Mouse (Mus musculus): ENCODE measurements around the gene Camsap2. TPM values are rescaled to one million over a fixed set of nuclear protein-coding genes. Genes with fewer than 3 reads are reported as not detected.

Camsap2 gene
- polyA plus RNA-seq, 1 experiment: 2.4 TPM

- no peak overlapping the region for H3K27ac ChIP-seq (ENCODE audit: insufficient read depth, low read depth, low read length)
- peaks cover 11% of the 10 kb centered on the region for H3K27me3 ChIP-seq (ENCODE audit: control insufficient read depth, insufficient read depth, low read length)
- 18% methylated on average over 2 of the region's 2 CpGs for WGBS
- no peaks in the 10 kb centered on the region for H3K36me3 ChIP-seq (ENCODE audit: control insufficient read depth, insufficient read depth, low read length)
- no peaks in the 10 kb centered on the region for H3K4me1 ChIP-seq (ENCODE audit: control insufficient read depth, insufficient read depth, insufficient read length, low read length)
- no peak overlapping the region for H3K4me3 ChIP-seq (ENCODE audit: low read depth, low read length)
- TF ChIP-seq CTCF (IDR thresholded peaks at IDR 0.05; ENCODE audit: extremely low read depth, insufficient read length, insufficient replicate concordance, low read depth, low read length) (no peak), POLR2A (IDR thresholded peaks at IDR 0.05; ENCODE audit: low read depth, low read length) (no peak)
These were observed 92.4 kb downstream of the Camsap2 start for GRCm38 (mm10) chr1:136253472-136253871.

- WGBS: 62% methylated on average over 5 of the region's 5 CpGs
- no peaks in the 10 kb centered on the region for H3K36me3 ChIP-seq (ENCODE audit: control insufficient read depth, insufficient read depth, low read length)
- TF ChIP-seq CTCF (IDR thresholded peaks at IDR 0.05; ENCODE audit: extremely low read depth, insufficient read length, insufficient replicate concordance, low read depth, low read length) (no peak), POLR2A (IDR thresholded peaks at IDR 0.05; ENCODE audit: low read depth, low read length) (no peak)
- no peak overlapping the region for H3K4me3 ChIP-seq (ENCODE audit: low read depth, low read length)
- no peaks in the 10 kb centered on the region for H3K27me3 ChIP-seq (ENCODE audit: control insufficient read depth, insufficient read depth, low read length)
- H3K4me1 ChIP-seq (ENCODE audit: control insufficient read depth, insufficient read depth, insufficient read length, low read length): no peaks in the 10 kb centered on the region
- no peak overlapping the region for H3K27ac ChIP-seq (ENCODE audit: insufficient read depth, low read depth, low read length)
These were observed 96.2 kb downstream of the Camsap2 start for GRCm38 (mm10) chr1:136249662-136250061.

GRCm38 (mm10) chr1:136247393-136247792 lies 98.5 kb downstream of the Camsap2 start:
- WGBS: 84% methylated on average over 5 of the region's 5 CpGs
- Histone ChIP-seq H3K36me3 (ENCODE audit: control insufficient read depth, insufficient read depth, low read length) (no peaks in the 10 kb centered on the region), H3K4me1 (ENCODE audit: control insufficient read depth, insufficient read depth, insufficient read length, low read length) (no peaks in the 10 kb centered on the region), H3K27ac (ENCODE audit: insufficient read depth, low read depth, low read length) (no peak overlapping the region), H3K27me3 (ENCODE audit: control insufficient read depth, insufficient read depth, low read length) (no peaks in the 10 kb centered on the region), H3K4me3 (ENCODE audit: low read depth, low read length) (no peak overlapping the region)
- TF ChIP-seq POLR2A (IDR thresholded peaks at IDR 0.05; ENCODE audit: low read depth, low read length) (no peak), CTCF (IDR thresholded peaks at IDR 0.05; ENCODE audit: extremely low read depth, insufficient read length, insufficient replicate concordance, low read depth, low read length) (no peak)

- Histone ChIP-seq H3K27ac (ENCODE audit: insufficient read depth, low read depth, low read length) (no peak overlapping the region), H3K27me3 (ENCODE audit: control insufficient read depth, insufficient read depth, low read length) (no peaks in the 10 kb centered on the region), H3K36me3 (ENCODE audit: control insufficient read depth, insufficient read depth, low read length) (no peaks in the 10 kb centered on the region), H3K4me1 (ENCODE audit: control insufficient read depth, insufficient read depth, insufficient read length, low read length) (no peaks in the 10 kb centered on the region), H3K4me3 (ENCODE audit: low read depth, low read length) (no peak overlapping the region)
- WGBS: 70% methylated on average over 5 of the region's 5 CpGs
- TF ChIP-seq POLR2A (IDR thresholded peaks at IDR 0.05; ENCODE audit: low read depth, low read length): no peak
- TF ChIP-seq CTCF (IDR thresholded peaks at IDR 0.05; ENCODE audit: extremely low read depth, insufficient read length, insufficient replicate concordance, low read depth, low read length): no peak
These were observed 101.4 kb downstream of the Camsap2 start for GRCm38 (mm10) chr1:136244469-136244868.

- Histone ChIP-seq H3K27me3 (ENCODE audit: control insufficient read depth, insufficient read depth, low read length) (no peaks in the 10 kb centered on the region), H3K4me3 (ENCODE audit: low read depth, low read length) (no peak overlapping the region), H3K4me1 (ENCODE audit: control insufficient read depth, insufficient read depth, insufficient read length, low read length) (no peaks in the 10 kb centered on the region; the same call in 1 of the 2 replicates), H3K36me3 (ENCODE audit: control insufficient read depth, insufficient read depth, low read length) (no peaks in the 10 kb centered on the region), H3K27ac (ENCODE audit: insufficient read depth, low read depth, low read length) (no peak overlapping the region)
- no peak for TF ChIP-seq POLR2A (IDR thresholded peaks at IDR 0.05; ENCODE audit: low read depth, low read length)
- TF ChIP-seq CTCF (IDR thresholded peaks at IDR 0.05; ENCODE audit: extremely low read depth, insufficient read length, insufficient replicate concordance, low read depth, low read length): no peak
- WGBS: 90% methylated on average over 7 of the region's 7 CpGs
These were observed 104.1 kb downstream of the Camsap2 start for GRCm38 (mm10) chr1:136241801-136242200.

- no peaks in the 10 kb centered on the region; the same call in 1 of the 2 replicates for H3K27me3 ChIP-seq (ENCODE audit: control insufficient read depth, insufficient read depth, low read length)
- no peaks in the 10 kb centered on the region for H3K36me3 ChIP-seq (ENCODE audit: control insufficient read depth, insufficient read depth, low read length)
- 32% methylated on average over 4 of the region's 4 CpGs for WGBS
- peaks cover 4% of the 10 kb centered on the region for H3K4me1 ChIP-seq (ENCODE audit: control insufficient read depth, insufficient read depth, insufficient read length, low read length)
- no peak overlapping the region for H3K4me3 ChIP-seq (ENCODE audit: low read depth, low read length)
- H3K27ac ChIP-seq (ENCODE audit: insufficient read depth, low read depth, low read length): no peak overlapping the region
- TF ChIP-seq POLR2A (IDR thresholded peaks at IDR 0.05; ENCODE audit: low read depth, low read length) (no peak), CTCF (IDR thresholded peaks at IDR 0.05; ENCODE audit: extremely low read depth, insufficient read length, insufficient replicate concordance, low read depth, low read length) (no peak)
These were observed 107.4 kb downstream of the Camsap2 start for GRCm38 (mm10) chr1:136238495-136238894.

- peak overlapping the region; percentile 75 for H3K4me3 ChIP-seq (ENCODE audit: low read depth, low read length)
- no peaks in the 10 kb centered on the region; the same call in 1 of the 2 replicates for H3K27me3 ChIP-seq (ENCODE audit: control insufficient read depth, insufficient read depth, low read length)
- 2% methylated on average over 9 of the region's 9 CpGs for WGBS
- TF ChIP-seq POLR2A (IDR thresholded peaks at IDR 0.05; ENCODE audit: low read depth, low read length) (no peak), CTCF (IDR thresholded peaks at IDR 0.05; ENCODE audit: extremely low read depth, insufficient read length, insufficient replicate concordance, low read depth, low read length) (no peak)
- H3K27ac ChIP-seq (ENCODE audit: insufficient read depth, low read depth, low read length): no peak overlapping the region
- no peaks in the 10 kb centered on the region for H3K36me3 ChIP-seq (ENCODE audit: control insufficient read depth, insufficient read depth, low read length)
- peaks cover 13% of the 10 kb centered on the region for H3K4me1 ChIP-seq (ENCODE audit: control insufficient read depth, insufficient read depth, insufficient read length, low read length)
These were observed 111.3 kb downstream of the Camsap2 start for GRCm38 (mm10) chr1:136234595-136235092.

Data from small intestine, adult 2 months (tissue).